Mouse (Mus musculus) heart, postnatal 0 days (tissue): ENCODE data around the gene Rogdi.

Source experiments
- CTCF ChIP-seq: IDR thresholded peaks from 2 replicates; pipeline ENCODE4 v1.5.1; 2016; ENCODE audit warnings: antibody characterized with exemption, control low read depth, low read depth
- EP300 ChIP-seq: IDR thresholded peaks from 2 replicates; pipeline ENCODE4 v1.6.1; 2016; ENCODE audit warnings: antibody characterized with exemption, low read depth

GRCm38 (mm10) chr16:5014578-5014977, 1.2 kb upstream of the Rogdi start:
- TF ChIP-seq CTCF (no peak), EP300 (no peak)
